Mouse (Mus musculus): ENCODE measurements around the gene Kcmf1. TPM values are rescaled to one million over a fixed set of nuclear protein-coding genes. Genes with fewer than 3 reads are reported as not detected.
"Not testable (repeated sequence)": the region's sequence is repeated elsewhere in the genome, so short reads cannot be mapped to it uniquely, and the experiment has no call there.

Kcmf1 gene
- total RNA-seq, 2 experiments from 2014 or later = 89.6 to 92.4 TPM

- intact Hi-C loops (cut with DNase I) = loop anchor here (5.0 kb wide), 1 partner anchor 373 kb away; no protein-coding TSS in a partner anchor
- no peak for DNase-seq
These were observed 45.5 kb downstream of the Kcmf1 start for GRCm38 (mm10) chr6:72854256-72854655.

- no peak for DNase-seq
- intact Hi-C loops (cut with DNase I) = loop anchor here (5.0 kb wide), 1 partner anchor 375 kb away; no protein-coding TSS in a partner anchor
These were observed 47.6 kb downstream of the Kcmf1 start for GRCm38 (mm10) chr6:72852180-72852579.

- intact Hi-C loops (cut with DNase I) = loop anchor here (5.0 kb wide), 1 partner anchor 376 kb away; no protein-coding TSS in a partner anchor
- DNase-seq = peak in 1 of 2 experiments; percentile 49
These were observed 48.1 kb downstream of the Kcmf1 start for GRCm38 (mm10) chr6:72851633-72852032.

- intact Hi-C loops (cut with DNase I) = loop anchor here (10.0 kb wide), 1 partner anchor 313 kb away; no protein-coding TSS in a partner anchor
These were observed 57.7 kb downstream of the Kcmf1 start for GRCm38 (mm10) chr6:72841986-72842502.

GRCm38 (mm10) chr6:72840867-72841780 is 58.7 kb downstream of the Kcmf1 start:
- intact Hi-C loops (cut with DNase I) = loop anchor here (10.0 kb wide), 1 partner anchor 314 kb away; no protein-coding TSS in a partner anchor

More at GRCm38 (mm10) chr6:72841986-72842502, 57.7 kb downstream of the Kcmf1 start:
- DNase-seq = no peak

GRCm38 (mm10) chr6:72837756-72838155 is 62.0 kb downstream of the Kcmf1 start:
- intact Hi-C loops (cut with DNase I) = loop anchor here (10.0 kb wide), 1 partner anchor 413 kb away; no protein-coding TSS in a partner anchor
- DNase-seq = no peak

More at GRCm38 (mm10) chr6:72840867-72841780, 58.7 kb downstream of the Kcmf1 start:
- no peak for DNase-seq

- no peak for DNase-seq
- intact Hi-C loops (cut with DNase I) = loop anchor here (5.0 to 10.0 kb wide), 2 partner anchors 42 to 410 kb away; no protein-coding TSS in a partner anchor
These were observed 65.3 kb downstream of the Kcmf1 start for GRCm38 (mm10) chr6:72834518-72834917.

- no peak for DNase-seq
- intact Hi-C loops (cut with DNase I) = loop anchor here (2.0 to 10.0 kb wide), 3 partner anchors 40 to 407 kb away; no protein-coding TSS in a partner anchor
These were observed 67.9 kb downstream of the Kcmf1 start for GRCm38 (mm10) chr6:72831858-72832257.

GRCm38 (mm10) chr6:72831276-72831675 is 68.5 kb downstream of the Kcmf1 start:
- intact Hi-C loops (cut with DNase I) = loop anchor here (2.0 to 10.0 kb wide), 3 partner anchors 39 to 406 kb away; no protein-coding TSS in a partner anchor
- peak; percentile 63 to 78 for DNase-seq

GRCm38 (mm10) chr6:72828857-72829256 is 70.9 kb downstream of the Kcmf1 start:
- DNase-seq = peak in 1 of 2 experiments; percentile 31
- intact Hi-C loops (cut with DNase I) = no loop called here

GRCm38 (mm10) chr6:72828037-72828436 is 71.7 kb downstream of the Kcmf1 start:
- intact Hi-C loops (cut with DNase I) = not testable (repeated sequence)

GRCm38 (mm10) chr6:72825762-72826161 is 74.0 kb downstream of the Kcmf1 start:
- intact Hi-C loops (cut with DNase I) = no loop called here
- DNase-seq = no peak

More at GRCm38 (mm10) chr6:72828037-72828436, 71.7 kb downstream of the Kcmf1 start:
- not testable (repeated sequence) for DNase-seq

- DNase-seq = peak; percentile 16 to 43
- intact Hi-C loops (cut with DNase I) = no loop called here
These were observed 74.6 kb downstream of the Kcmf1 start for GRCm38 (mm10) chr6:72824971-72825737.

- intact Hi-C loops (cut with DNase I) = no loop called here
- DNase-seq = no peak
These were observed 86.3 kb downstream of the Kcmf1 start for GRCm38 (mm10) chr6:72813456-72813855.

- no peak for DNase-seq
- intact Hi-C loops (cut with DNase I) = no loop called here
These were observed 89.5 kb downstream of the Kcmf1 start for GRCm38 (mm10) chr6:72810248-72810647.

GRCm38 (mm10) chr6:72809522-72810149 is 90.1 kb downstream of the Kcmf1 start:
- intact Hi-C loops (cut with DNase I) = no loop called here
- no peak for DNase-seq

- intact Hi-C loops (cut with DNase I) = no loop called here
- DNase-seq = no peak
These were observed 91.4 kb downstream of the Kcmf1 start for GRCm38 (mm10) chr6:72808342-72808741.

GRCm38 (mm10) chr6:72803669-72804068 is 96.1 kb downstream of the Kcmf1 start:
- intact Hi-C loops (cut with DNase I) = no loop called here
- no peak for DNase-seq

GRCm38 (mm10) chr6:72802119-72802518 is 97.7 kb downstream of the Kcmf1 start:
- peak; percentile 47 to 61 for DNase-seq
- intact Hi-C loops (cut with DNase I) = no loop called here

GRCm38 (mm10) chr6:72800641-72801040 is 99.1 kb downstream of the Kcmf1 start:
- intact Hi-C loops (cut with DNase I) = no loop called here
- DNase-seq = no peak

All from heart, postnatal 10 days (tissue).